9 mouse cellular contexts compared by ENCODE assay signal in the genomic region with DNA sequence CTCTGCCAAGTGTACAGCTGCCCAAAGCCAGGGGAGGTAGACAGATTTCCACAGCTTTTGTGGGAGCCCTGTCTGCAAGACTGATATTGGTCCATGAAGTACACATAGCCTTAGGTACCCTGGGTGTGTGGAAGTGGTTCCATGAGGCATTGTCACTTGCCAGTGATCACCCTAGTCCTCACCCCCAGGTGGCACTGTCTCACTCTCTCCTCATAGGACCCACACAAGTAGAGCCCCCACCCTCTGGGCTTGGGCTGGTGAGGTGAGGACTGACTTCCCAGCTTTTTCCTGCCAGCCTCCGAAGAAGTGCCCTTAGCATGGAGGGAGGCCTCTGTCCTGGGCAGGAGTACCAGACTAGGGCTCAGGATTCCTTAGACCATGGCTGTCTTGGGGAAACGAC. TPM values are rescaled to one million over a fixed set of nuclear protein-coding genes. Genes with fewer than 3 reads are reported as not detected.
DNase-seq lines count a peak whose midpoint lies in the region; ATAC-seq and TF ChIP-seq lines count a peak whose summit lies in the region.
"Had no signal": no experiment of that assay in that cellular context is flagged by ENCODE, and none has a peak within 500 bp of the region (broad histone marks: within the 10 kb centered on the region; RNA-seq: fewer than 3 reads in every experiment).

No protein-coding gene starts in this region.

- peaks cover 11% of the 10 kb centered on the region; the same call in 1 of the 2 replicates for H3K36me3 ChIP-seq in embryonic facial prominence, embryonic 10.5 days (replicated peaks)
- no peaks in the 10 kb centered on the region for H3K36me3 ChIP-seq in hindbrain, embryonic 16.5 days (ENCODE audit: control insufficient read depth, insufficient read depth, low read length)
- no peaks in the 10 kb centered on the region for H3K36me3 ChIP-seq in lung, embryonic 15.5 days
- H3K36me3 ChIP-seq in stomach, postnatal 0 days (ENCODE audit: control insufficient read depth, insufficient read depth, low read length) = no peaks in the 10 kb centered on the region

- no peaks in the 10 kb centered on the region for H3K27me3 ChIP-seq in embryonic facial prominence, embryonic 10.5 days (replicated peaks; ENCODE audit: low read depth, poor library complexity, severe bottlenecking)
- no peaks in the 10 kb centered on the region for H3K27me3 ChIP-seq in hindbrain, embryonic 16.5 days (replicated peaks; ENCODE audit: control insufficient read depth, insufficient read depth, low read length)
- H3K27me3 ChIP-seq in lung, embryonic 15.5 days = no peaks in the 10 kb centered on the region
- H3K27me3 ChIP-seq in stomach, postnatal 0 days (ENCODE audit: control insufficient read depth, insufficient read depth, low read length) = no peaks in the 10 kb centered on the region

- no peaks in the 10 kb centered on the region for H3K9me3 ChIP-seq in embryonic facial prominence, embryonic 10.5 days
- H3K9me3 ChIP-seq in hindbrain, embryonic 16.5 days (ENCODE audit: control insufficient read depth, low read length) = no peaks in the 10 kb centered on the region
- no peaks in the 10 kb centered on the region for H3K9me3 ChIP-seq in lung, embryonic 15.5 days
- no peaks in the 10 kb centered on the region for H3K9me3 ChIP-seq in stomach, postnatal 0 days (ENCODE audit: control insufficient read depth, low read length)

- peak; percentile 56 for DNase-seq in kidney, adult 18-20 months
- no peak for DNase-seq in kidney, adult 11 months
- peak; percentile 38 for DNase-seq in Muller cell, postnatal 12 days (ENCODE audit: inconsistent ontology term)
- DNase-seq in embryonic facial prominence, embryonic 10.5 days (ENCODE audit: low spot score) = peak; percentile 54
- DNase-seq in stomach, postnatal 0 days (ENCODE audit: low spot score) = peak; percentile 36
- DNase-seq in right cerebral cortex, postnatal 4 days = no peak

- ATAC-seq in hindbrain, embryonic 16.5 days = peak; percentile 45; the same call in 1 of the 2 replicates
- peak; percentile 25; the same call in 1 of the 2 replicates for ATAC-seq in lung, embryonic 15.5 days (ENCODE audit: borderline replicate concordance, extremely low read depth, low FRiP score, low TSS enrichment)
- ATAC-seq in stomach, postnatal 0 days (ENCODE audit: low FRiP score, low TSS enrichment) = no peak; the same call in 1 of the 2 replicates

- H3K4me1 ChIP-seq in embryonic facial prominence, embryonic 10.5 days = peaks cover 86% of the 10 kb centered on the region
- peaks cover 5% of the 10 kb centered on the region; the same call in 1 of the 2 replicates for H3K4me1 ChIP-seq in hindbrain, embryonic 16.5 days (ENCODE audit: control insufficient read depth, insufficient read depth, low read depth, low read length)
- H3K4me1 ChIP-seq in lung, embryonic 15.5 days = peaks cover 25% of the 10 kb centered on the region
- H3K4me1 ChIP-seq in stomach, postnatal 0 days (replicated peaks; ENCODE audit: control insufficient read depth, insufficient read depth) = peaks cover 10% of the 10 kb centered on the region

- TF ChIP-seq CTCF in stomach, postnatal 0 days (IDR thresholded peaks at IDR 0.05; ENCODE audit: low read depth) = peak; percentile 73

- TF ChIP-seq EP300 in stomach, postnatal 0 days (optimal IDR thresholded peaks at IDR 0.05) = no peak

- H3K27ac ChIP-seq in embryonic facial prominence, embryonic 10.5 days (replicated peaks) = peak overlapping the region; percentile 95
- H3K27ac ChIP-seq in hindbrain, embryonic 16.5 days (ENCODE audit: low read depth, low read length) = no peak overlapping the region
- no peak overlapping the region for H3K27ac ChIP-seq in lung, embryonic 15.5 days
- no peak overlapping the region; the same call in 1 of the 2 replicates for H3K27ac ChIP-seq in stomach, postnatal 0 days (replicated peaks)
- H3K27ac ChIP-seq: macrophage had no signal

- H3K9ac ChIP-seq in hindbrain, embryonic 16.5 days (ENCODE audit: low read depth, low read length) = no peak overlapping the region
- no peak overlapping the region for H3K9ac ChIP-seq in lung, embryonic 15.5 days
- H3K9ac ChIP-seq in stomach, postnatal 0 days (ENCODE audit: low read length) = no peak overlapping the region; the same call in 1 of the 2 replicates

- WGBS in embryonic facial prominence, embryonic 10.5 days = 56% methylated on average over 2 of the region's 2 CpGs
- WGBS in hindbrain, embryonic 16.5 days = 48% methylated on average over 2 of the region's 2 CpGs
- WGBS in lung, embryonic 15.5 days = 28% methylated on average over 2 of the region's 2 CpGs
- 44% methylated on average over 2 of the region's 2 CpGs for WGBS in stomach, postnatal 0 days

- H3K4me2 ChIP-seq in hindbrain, embryonic 16.5 days (ENCODE audit: low read length) = no peak overlapping the region
- no peak overlapping the region for H3K4me2 ChIP-seq in lung, embryonic 15.5 days
- no peak overlapping the region for H3K4me2 ChIP-seq in stomach, postnatal 0 days (replicated peaks; ENCODE audit: low read depth)

- H3K4me3 ChIP-seq in embryonic facial prominence, embryonic 10.5 days = no peak overlapping the region
- H3K4me3 ChIP-seq in hindbrain, embryonic 16.5 days (ENCODE audit: low read length) = no peak overlapping the region
- no peak overlapping the region for H3K4me3 ChIP-seq in lung, embryonic 15.5 days
- no peak overlapping the region for H3K4me3 ChIP-seq in stomach, postnatal 0 days (ENCODE audit: low read depth, low read length)

RNA-seq across cellular contexts. Expression of a gene that starts 19.4 kb away (rescaled TPM):
- 29.5 and 30.8 TPM in 2 replicates for polyA plus RNA-seq in embryonic facial prominence, embryonic 10.5 days (2016; fragmentation: Nextera tagmentation; extraction: Ambion mirVana)
- polyA plus RNA-seq in hindbrain, embryonic 16.5 days (2015; fragmentation: Nextera tagmentation; extraction: Ambion mirVana) = 12.5 and 13.1 TPM in 2 replicates
- 16.5 and 17.5 TPM in 2 replicates for polyA plus RNA-seq in lung, embryonic 15.5 days (2015; fragmentation: Nextera tagmentation; extraction: Ambion mirVana)
- polyA plus RNA-seq in stomach, postnatal 0 days (2015; fragmentation: Nextera tagmentation; extraction: Ambion mirVana) = 12.3 and 12.7 TPM in 2 replicates

Comparison
In these comparisons a context has a peak if more than half of its experiments do, and no peak if none do; other contexts are left out.
1. DNase-seq: peak in kidney, adult 18-20 months (single experiment), Muller cell, postnatal 12 days (single experiment), embryonic facial prominence, embryonic 10.5 days (single experiment) and stomach, postnatal 0 days (single experiment); none in kidney, adult 11 months (single experiment) and right cerebral cortex, postnatal 4 days (single experiment).